Mouse (Mus musculus): Measurements from ENCODE around the gene Trh. TPM values are rescaled to one million over a fixed set of nuclear protein-coding genes. Genes with fewer than 3 reads are reported as not detected.

Trh gene
- total RNA-seq, 1 experiment = 495 TPM

DNA sequence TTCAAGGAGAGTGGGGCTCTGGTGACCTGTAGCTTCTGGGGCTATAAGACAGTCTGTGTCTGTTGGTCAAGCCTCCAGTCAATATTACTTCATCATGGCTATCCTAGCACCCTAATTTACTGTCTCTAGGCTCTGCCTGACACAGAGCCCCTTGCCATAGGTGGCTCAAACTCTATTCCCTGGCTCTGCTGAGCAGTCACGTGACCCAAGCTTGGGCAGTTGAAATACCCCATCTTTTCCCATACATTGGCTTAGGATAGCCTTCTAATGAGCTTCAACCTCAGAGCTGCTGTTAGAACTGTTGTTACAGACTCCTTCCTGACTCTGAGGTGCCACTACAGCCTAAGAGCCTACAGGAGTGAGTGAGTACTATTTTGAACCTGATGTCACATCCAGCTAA lies 23.6 kb upstream of the Trh start:
- Histone ChIP-seq H3K4me3 (ENCODE audit: insufficient read depth in 1 of 2, low read depth in 1 of 2, low read length in 2 of 2, poor library complexity in 1 of 2, severe bottlenecking in 1 of 2) (no peak overlapping the region), H3K4me1 (ENCODE audit: control insufficient read depth in 2 of 2, insufficient read depth in 2 of 2, low read length in 2 of 2, poor library complexity in 1 of 2) (no peaks in the 10 kb centered on the region), H3K27ac (ENCODE audit: insufficient read depth, low read depth, low read length, poor library complexity, severe bottlenecking) (no peak overlapping the region), H3K9ac (ENCODE audit: insufficient read depth, low read depth, low read length, poor library complexity, severe bottlenecking) (no peak overlapping the region), H3K9me3 (ENCODE audit: control insufficient read depth, insufficient read depth, low read depth, low read length) (no peaks in the 10 kb centered on the region), H3K36me3 (ENCODE audit: control insufficient read depth, insufficient read depth, low read length, poor library complexity, severe bottlenecking) (no peaks in the 10 kb centered on the region)
- in situ Hi-C loops (cut with MboI; ENCODE audit: low sequenced_read_pairs in 2 of 2, unreplicated experiment in 2 of 2) = no loop called here
- no peak for DNase-seq (ENCODE audit: low read depth, low spot score)
- TF ChIP-seq ZNF384 (IDR thresholded peaks at IDR 0.05; ENCODE audit: low read depth, low read length) = no peak
- no peak for TF ChIP-seq HCFC1 (IDR thresholded peaks at IDR 0.05; ENCODE audit: borderline replicate concordance, insufficient read depth, low read length)
- TF ChIP-seq ZC3H11A (IDR thresholded peaks at IDR 0.05; ENCODE audit: borderline replicate concordance, low read depth, low read length) = no peak

GRCm38 (mm10) chr6:92261162-92261843 lies 16.9 kb upstream of the Trh start:
- DNase-seq (ENCODE audit: low read depth, low spot score) = no peak
- Histone ChIP-seq H3K9ac (ENCODE audit: insufficient read depth, low read depth, low read length, poor library complexity, severe bottlenecking) (no peak overlapping the region), H3K36me3 (ENCODE audit: control insufficient read depth, insufficient read depth, low read length, poor library complexity, severe bottlenecking) (no peaks in the 10 kb centered on the region), H3K4me3 (ENCODE audit: insufficient read depth in 1 of 2, low read depth in 1 of 2, low read length in 2 of 2, poor library complexity in 1 of 2, severe bottlenecking in 1 of 2) (no peak overlapping the region), H3K27ac (ENCODE audit: insufficient read depth, low read depth, low read length, poor library complexity, severe bottlenecking) (no peak overlapping the region), H3K9me3 (ENCODE audit: control insufficient read depth, insufficient read depth, low read depth, low read length) (no peaks in the 10 kb centered on the region), H3K4me1 (ENCODE audit: control insufficient read depth in 2 of 2, insufficient read depth in 2 of 2, low read length in 2 of 2, poor library complexity in 1 of 2) (peaks cover 0 to 2% of the 10 kb centered on the region in 2 experiments; a peak in 1 of 4 replicates)
- in situ Hi-C loops (cut with MboI; ENCODE audit: low sequenced_read_pairs in 2 of 2, unreplicated experiment in 2 of 2) = no loop called here
- no peak for TF ChIP-seq ZNF384 (IDR thresholded peaks at IDR 0.05; ENCODE audit: low read depth, low read length)
- TF ChIP-seq MAFK (IDR thresholded peaks at IDR 0.05; ENCODE audit: insufficient read depth, low read depth, low read length) = no peak
- no peak for TF ChIP-seq HCFC1 (IDR thresholded peaks at IDR 0.05; ENCODE audit: borderline replicate concordance, insufficient read depth, low read length)
- no peak for TF ChIP-seq ZC3H11A (IDR thresholded peaks at IDR 0.05; ENCODE audit: borderline replicate concordance, low read depth, low read length)
- no peak for TF ChIP-seq CHD2 (IDR thresholded peaks at IDR 0.05; ENCODE audit: low read depth, low read length)

DNA sequence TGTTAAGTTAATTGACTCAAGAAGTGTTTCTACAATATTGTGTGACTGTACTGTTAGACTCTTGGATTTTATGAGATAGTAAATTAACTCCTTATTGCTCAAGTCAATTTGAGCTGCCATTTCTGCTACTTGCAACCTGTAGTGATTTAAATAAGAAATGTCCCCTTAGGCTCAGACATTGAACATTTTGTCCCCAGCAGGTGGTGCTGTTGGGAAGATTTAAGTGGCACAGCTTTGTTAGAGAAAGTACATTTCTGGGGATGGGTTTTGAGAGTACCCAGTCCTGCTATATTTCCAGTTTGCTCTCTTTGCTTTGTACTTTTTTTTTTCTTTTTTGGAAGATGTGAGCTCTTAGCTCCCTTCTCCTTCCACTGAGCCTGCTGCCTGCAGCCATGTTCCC lies 10.9 kb upstream of the Trh start:
- Histone ChIP-seq H3K4me1 (ENCODE audit: control insufficient read depth in 2 of 2, insufficient read depth in 2 of 2, low read length in 2 of 2, poor library complexity in 1 of 2) (peaks cover 0 to 15% of the 10 kb centered on the region in 2 experiments; a peak in 1 of 4 replicates), H3K4me3 (ENCODE audit: insufficient read depth in 1 of 2, low read depth in 1 of 2, low read length in 2 of 2, poor library complexity in 1 of 2, severe bottlenecking in 1 of 2) (no peak overlapping the region), H3K9ac (ENCODE audit: insufficient read depth, low read depth, low read length, poor library complexity, severe bottlenecking) (no peak overlapping the region), H3K36me3 (ENCODE audit: control insufficient read depth, insufficient read depth, low read length, poor library complexity, severe bottlenecking) (no peaks in the 10 kb centered on the region), H3K9me3 (ENCODE audit: control insufficient read depth, insufficient read depth, low read depth, low read length) (no peaks in the 10 kb centered on the region), H3K27ac (ENCODE audit: insufficient read depth, low read depth, low read length, poor library complexity, severe bottlenecking) (no peak overlapping the region)
- TF ChIP-seq ZNF384 (IDR thresholded peaks at IDR 0.05; ENCODE audit: low read depth, low read length) = no peak
- no peak for TF ChIP-seq ZC3H11A (IDR thresholded peaks at IDR 0.05; ENCODE audit: borderline replicate concordance, low read depth, low read length)
- no peak for TF ChIP-seq CHD2 (IDR thresholded peaks at IDR 0.05; ENCODE audit: low read depth, low read length)
- no peak for TF ChIP-seq HCFC1 (IDR thresholded peaks at IDR 0.05; ENCODE audit: borderline replicate concordance, insufficient read depth, low read length)
- TF ChIP-seq MAFK (IDR thresholded peaks at IDR 0.05; ENCODE audit: insufficient read depth, low read depth, low read length) = no peak
- in situ Hi-C loops (cut with MboI; ENCODE audit: low sequenced_read_pairs in 2 of 2, unreplicated experiment in 2 of 2) = no loop called here
- no peak for DNase-seq (ENCODE audit: low read depth, low spot score)

- no peak for DNase-seq (ENCODE audit: low read depth, low spot score)
- no peak overlapping the region for H3K9ac ChIP-seq (ENCODE audit: insufficient read depth, low read depth, low read length, poor library complexity, severe bottlenecking)
- in situ Hi-C loops (cut with MboI; ENCODE audit: low sequenced_read_pairs in 2 of 2, unreplicated experiment in 2 of 2) = no loop called here
- TF ChIP-seq MAFK (IDR thresholded peaks at IDR 0.05; ENCODE audit: insufficient read depth, low read depth, low read length) = no peak
- TF ChIP-seq ZC3H11A (IDR thresholded peaks at IDR 0.05; ENCODE audit: borderline replicate concordance, low read depth, low read length) = no peak
- no peak for TF ChIP-seq ZNF384 (IDR thresholded peaks at IDR 0.05; ENCODE audit: low read depth, low read length)
- no peak for TF ChIP-seq CHD2 (IDR thresholded peaks at IDR 0.05; ENCODE audit: low read depth, low read length)
- no peak for TF ChIP-seq HCFC1 (IDR thresholded peaks at IDR 0.05; ENCODE audit: borderline replicate concordance, insufficient read depth, low read length)
- H3K27ac ChIP-seq (ENCODE audit: insufficient read depth, low read depth, low read length, poor library complexity, severe bottlenecking) = no peak overlapping the region
- H3K9me3 ChIP-seq (ENCODE audit: control insufficient read depth, insufficient read depth, low read depth, low read length) = no peaks in the 10 kb centered on the region
- H3K4me3 ChIP-seq (ENCODE audit: insufficient read depth in 1 of 2, low read depth in 1 of 2, low read length in 2 of 2, poor library complexity in 1 of 2, severe bottlenecking in 1 of 2) = no peak overlapping the region
- peaks cover 0 to 17% of the 10 kb centered on the region in 2 experiments; a peak in 1 of 4 replicates for H3K4me1 ChIP-seq (ENCODE audit: control insufficient read depth in 2 of 2, insufficient read depth in 2 of 2, low read length in 2 of 2, poor library complexity in 1 of 2)
- H3K36me3 ChIP-seq (ENCODE audit: control insufficient read depth, insufficient read depth, low read length, poor library complexity, severe bottlenecking) = no peaks in the 10 kb centered on the region
These were observed 8.9 kb upstream of the Trh start for GRCm38 (mm10) chr6:92253253-92253870.

Data from ES-E14 (cell line).